Mouse (Mus musculus) E14TG2a.4 (cell line): ENCODE measurements around the gene Tshz2.

Experiments used
- CTCF ChIP-seq: conservative IDR thresholded peaks from 2 replicates; pipeline ENCODE4 v1.5.1; 2014; ENCODE audit warnings: low read length
- NANOG ChIP-seq: IDR thresholded peaks from 2 replicates; pipeline ENCODE4 v1.6.1; 2014; ENCODE audit warnings: borderline replicate concordance, low read length, mixed read lengths
- POU5F1 ChIP-seq: IDR thresholded peaks from 2 replicates; pipeline ENCODE4 v1.6.1; 2014; ENCODE audit warnings: low read length, borderline replicate concordance

- TF ChIP-seq CTCF (no peak), POU5F1 (no peak), NANOG (no peak)
These were observed 208.6 kb downstream of the Tshz2 start for GRCm38 (mm10) chr2:169841442-169841841.
